Mouse (Mus musculus) adrenal gland, postnatal 25 days (tissue): ENCODE results near the gene Ccdc38. TPM values are rescaled to one million over a fixed set of nuclear protein-coding genes. Genes with fewer than 3 reads are reported as not detected.

Source experiments
- DNase-seq: peaks from one replicate; pipeline ENCODE4 v3.0.0; 2021; ENCODE audit warnings: mixed read lengths
- total RNA-seq: library from RNA; stranded (reverse); gene quantifications from 2 replicates; pipeline ENCODE4 v1.2.3, GENCODE M21; 2021

Ccdc38 gene
- total RNA-seq, 1 experiment from 2014 or later, result not detected

- no peak for DNase-seq
Observed at GRCm38 (mm10) chr10:93610896-93611295, 70.5 kb downstream of the Ccdc38 start.

DNA sequence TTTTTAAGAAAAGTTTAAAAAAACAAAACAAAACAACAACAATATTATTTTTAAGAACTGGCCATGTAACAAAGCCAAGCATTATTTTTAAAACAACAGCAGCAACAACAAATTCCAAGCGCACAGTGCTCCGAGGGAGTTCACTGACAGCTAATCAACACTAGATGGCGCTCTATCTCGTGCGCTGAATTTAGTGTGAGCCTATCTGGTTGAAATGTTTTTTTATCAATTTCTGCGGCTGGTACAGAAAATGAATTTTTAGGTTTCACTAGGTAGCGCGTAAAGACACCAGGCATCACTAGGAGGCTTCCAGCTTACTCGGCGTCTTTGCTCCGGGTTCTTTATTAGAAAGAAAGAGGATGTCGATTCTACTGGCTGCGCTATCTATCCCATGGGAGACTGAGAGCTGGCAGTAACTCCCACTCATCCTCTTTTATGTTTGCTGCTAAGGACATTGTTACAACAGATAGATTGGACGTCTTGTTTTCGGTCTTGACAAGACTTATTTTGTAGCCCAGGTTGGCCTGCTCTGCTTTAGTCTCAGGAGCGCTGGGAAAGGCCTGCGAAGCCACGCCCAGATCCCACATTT is 71.1 kb downstream of the Ccdc38 start:
- DNase-seq, result peak; percentile 10

DNA sequence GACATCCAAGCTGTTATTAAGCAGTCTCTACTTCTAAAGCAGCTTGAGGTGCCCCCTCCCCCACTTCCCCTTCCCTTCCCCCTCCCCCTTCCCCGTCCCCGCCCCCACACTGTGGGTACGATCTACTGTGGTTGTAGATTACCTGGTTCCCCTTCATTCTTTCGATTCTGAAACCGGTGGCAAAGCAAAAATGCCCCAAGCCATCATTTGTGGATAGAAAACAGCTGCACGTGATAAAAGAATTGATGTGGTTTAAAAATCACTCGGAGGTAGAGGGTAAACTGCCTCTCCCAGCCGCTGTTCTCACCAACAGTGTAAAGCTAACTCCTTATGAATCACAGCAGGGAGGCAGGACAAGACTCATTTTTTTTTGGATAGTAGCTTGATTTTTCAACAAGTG is 74.4 kb downstream of the Ccdc38 start:
- DNase-seq, result no peak

DNA sequence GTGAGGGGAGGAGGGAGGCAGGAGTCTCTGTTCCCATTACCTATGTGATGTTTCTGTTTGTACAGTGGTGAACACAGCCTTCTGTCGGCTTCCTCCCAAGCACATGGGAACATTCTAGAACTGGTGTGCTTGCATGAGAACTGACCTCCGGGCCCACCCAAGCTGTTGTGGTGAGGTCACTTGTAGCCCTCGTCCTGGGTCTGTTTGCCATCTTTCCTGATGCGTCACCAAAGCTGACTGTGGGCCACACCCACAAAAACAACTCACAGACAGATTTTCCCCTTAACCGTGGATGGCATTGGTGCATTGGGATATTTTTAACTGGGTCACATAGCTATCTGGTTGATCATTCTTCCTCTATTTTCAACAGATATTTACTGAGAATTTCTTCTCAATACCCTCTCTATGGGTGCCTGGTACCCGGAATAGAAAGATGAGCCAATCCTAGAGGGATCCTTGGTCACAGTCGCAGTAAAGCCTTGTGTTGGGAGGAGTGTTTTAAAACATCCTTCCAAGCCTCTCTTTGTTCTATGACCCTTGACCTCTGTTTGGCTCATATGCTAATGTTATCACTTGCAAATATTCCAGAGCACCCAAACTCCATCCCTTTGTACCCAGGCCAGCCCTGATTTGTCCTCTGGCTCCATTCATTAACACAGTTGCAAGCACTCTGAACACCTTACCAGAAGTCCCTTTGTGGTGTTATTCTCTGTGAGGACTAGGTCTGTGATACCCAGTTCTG is 80.2 kb downstream of the Ccdc38 start:
- DNase-seq, result no peak

DNA sequence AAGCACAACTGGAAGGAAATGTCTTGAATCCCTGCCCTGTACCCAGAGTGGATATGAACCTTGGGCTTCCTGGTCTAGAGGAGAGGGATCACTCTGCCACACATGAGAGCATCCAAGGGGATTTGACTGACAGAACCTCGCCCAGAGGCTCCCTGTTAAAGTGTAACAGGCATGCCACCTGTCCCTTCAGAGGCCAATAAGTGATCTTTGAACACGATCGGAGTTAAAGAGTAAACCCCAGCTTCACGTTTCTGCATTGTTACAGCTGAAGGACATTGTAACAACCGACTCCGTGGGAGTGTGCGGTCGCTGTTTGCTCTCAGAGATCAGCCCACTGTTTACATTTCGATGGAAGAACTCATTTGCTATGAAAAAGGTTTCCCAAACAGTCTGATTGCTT is 83.3 kb downstream of the Ccdc38 start:
- DNase-seq, result no peak

GRCm38 (mm10) chr10:93624151-93624550 is 83.7 kb downstream of the Ccdc38 start:
- no peak for DNase-seq

GRCm38 (mm10) chr10:93630310-93630709 is 89.9 kb downstream of the Ccdc38 start:
- no peak for DNase-seq

DNA sequence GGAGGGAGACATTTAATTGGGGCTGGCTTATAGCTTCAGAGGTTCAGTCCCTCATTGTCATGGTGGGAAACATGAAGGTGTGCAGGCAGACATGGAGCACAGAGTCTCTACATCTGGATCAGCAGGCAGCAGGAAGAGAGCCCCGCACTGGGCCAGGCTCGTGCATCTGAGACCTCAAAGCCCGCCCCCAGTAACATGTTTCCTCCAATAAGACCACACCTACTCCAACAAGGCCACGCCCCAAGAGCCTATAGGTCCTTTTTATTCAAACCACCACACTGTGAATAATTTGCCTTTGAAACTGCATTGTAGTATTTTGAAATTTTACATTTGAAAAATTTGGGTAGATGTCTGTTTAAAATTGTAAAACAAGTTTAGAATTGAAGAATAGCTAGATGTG is 91.7 kb downstream of the Ccdc38 start:
- DNase-seq, result no peak

DNA sequence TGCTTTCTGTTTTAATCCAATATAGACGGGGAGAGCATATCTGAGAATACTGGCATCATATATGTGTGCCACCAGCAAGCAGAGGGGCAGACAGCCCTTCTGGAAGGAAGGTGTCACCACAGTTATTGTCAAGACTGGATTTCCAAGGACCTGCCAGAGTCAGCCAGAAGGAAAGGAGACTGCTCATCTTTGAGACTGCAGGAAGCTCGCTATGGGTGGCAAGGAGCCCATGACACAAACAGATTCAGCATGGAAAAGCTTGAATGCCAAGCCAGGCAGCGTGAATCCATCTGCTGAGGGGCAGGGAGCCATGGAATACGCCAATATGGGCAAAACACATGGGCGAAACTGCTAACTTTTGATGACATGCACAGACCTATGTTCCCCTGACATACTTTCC is 93.1 kb downstream of the Ccdc38 start:
- DNase-seq, result no peak

Other genes with a start within 250 kb of the Ccdc38 start
- gene Elk3, start 229.5 kb upstream of the Ccdc38 start, total RNA-seq, result 37.7 and 47.1 TPM in 2 replicates
- gene Lta4h, start 87.2 kb upstream of the Ccdc38 start, total RNA-seq, result 63.8 and 66.3 TPM in 2 replicates
- gene Hal, start 51.9 kb upstream of the Ccdc38 start, total RNA-seq, result 0.09 and 3.4 TPM in 2 replicates
- 0.86 TPM in 1 of 2 replicates, not detected in the other for gene Amdhd1, start 599 bp upstream of the Ccdc38 start, total RNA-seq
- 14.6 and 17.7 TPM in 2 replicates for gene Snrpf, start 49.1 kb downstream of the Ccdc38 start, total RNA-seq
- gene Ntn4, start 100.0 kb downstream of the Ccdc38 start, total RNA-seq, result 12.8 and 13.2 TPM in 2 replicates